Mouse (Mus musculus) heart, adult 2 months (tissue): ENCODE measurements around the gene Map7d3. TPM values are rescaled to one million over a fixed set of nuclear protein-coding genes. Genes with fewer than 3 reads are reported as not detected.

ENCODE experiments used
- DNase-seq, 2 experiments: peaks; one replicate each; pipeline ENCODE4 v3.0.0; 2021
- H3K27ac ChIP-seq: fragments of 200-600 bp; 2 replicates; pipeline ENCODE4 v1.8.1; 2022
- H3K27me3 ChIP-seq: fragments of 200-500 bp; 2 replicates; pipeline ENCODE4 v1.6.1; 2012; ENCODE audit warnings: mild to moderate bottlenecking, low read length, inconsistent platforms, mixed read lengths; ENCODE audit not compliant: control insufficient read depth, insufficient read depth
- H3K36me3 ChIP-seq: fragments of 200-500 bp; 2 replicates; pipeline ENCODE4 v1.6.1; 2012; ENCODE audit warnings: low read length, inconsistent platforms; ENCODE audit not compliant: control insufficient read depth, insufficient read depth
- H3K4me1 ChIP-seq: fragments of 200-500 bp; 2 replicates; pipeline ENCODE4 v1.6.1; 2011; ENCODE audit warnings: low read length; ENCODE audit not compliant: control insufficient read depth, insufficient read depth
- H3K4me3 ChIP-seq: fragments of 200-600 bp; 2 replicates; pipeline ENCODE4 v1.8.1; 2022
- H3K79me2 ChIP-seq: fragments of 200-500 bp; replicated peaks from 2 replicates; pipeline ENCODE4 v1.6.1; 2012; ENCODE audit warnings: mild to moderate bottlenecking, inconsistent platforms, low read length, moderate library complexity, mixed read lengths; ENCODE audit not compliant: control insufficient read depth, insufficient read depth
- H3K9ac ChIP-seq: fragments of 200-500 bp; 2 replicates; pipeline ENCODE4 v1.6.1; 2012; ENCODE audit warnings: low read depth, mild to moderate bottlenecking, control low read depth, inconsistent platforms, low read length, mixed read lengths
- CTCF ChIP-seq: fragments of 200-600 bp; IDR thresholded peaks from 2 replicates; pipeline ENCODE4 v1.8.1; 2022; ENCODE audit warnings: antibody characterized with exemption, mild to moderate bottlenecking, moderate library complexity
- EP300 ChIP-seq: fragments of 200-500 bp; IDR thresholded peaks from 2 replicates; pipeline ENCODE4 v1.6.1; 2011; ENCODE audit warnings: low read depth, low read length, control low read depth; ENCODE audit not compliant: insufficient read depth
- POLR2A ChIP-seq: fragments of 200-500 bp; IDR thresholded peaks from 2 replicates; pipeline ENCODE4 v1.6.1; 2011; ENCODE audit warnings: mild to moderate bottlenecking, low read depth, low read length, control low read depth; ENCODE audit not compliant: insufficient read depth
- WGBS: fragments of 180-500 bp; shearing (Covaris S2); methylation state at CpG from one replicate; pipeline ENCODE4 v1.1.7; 2018; 5-methylcytosine and 5-hydroxymethylcytosine counted together
- intact Hi-C: fragments of 180-260 bp; cut with DNase I; formaldehyde crosslinking; loops from one replicate; pipeline ENCODE4 v1.15.1; 2025
- long read RNA-seq: library from polyadenylated mRNA; stranded (forward); transcript quantifications from one replicate; pipeline ENCODE4 v2.0.0, GENCODE M21; 2021
- polyA plus RNA-seq: library from polyadenylated mRNA; depleted of rRNA; stranded (reverse); fragments of >200 nt; gene quantifications from 2 replicates; pipeline ENCODE4 v1.2.3, GENCODE M21; 2012; rRNA removed
- total RNA-seq, 2 experiments: library from RNA; stranded (reverse); gene quantifications; 2 replicates each; pipeline ENCODE4 v1.2.3; 2021

Gene Map7d3
- total RNA-seq (under 1 TPM; 0.31 to 0.43 TPM), polyA plus RNA-seq (0.04 and 0.12 TPM in 2 replicates)
- long read RNA-seq: 0 reads

DNA sequence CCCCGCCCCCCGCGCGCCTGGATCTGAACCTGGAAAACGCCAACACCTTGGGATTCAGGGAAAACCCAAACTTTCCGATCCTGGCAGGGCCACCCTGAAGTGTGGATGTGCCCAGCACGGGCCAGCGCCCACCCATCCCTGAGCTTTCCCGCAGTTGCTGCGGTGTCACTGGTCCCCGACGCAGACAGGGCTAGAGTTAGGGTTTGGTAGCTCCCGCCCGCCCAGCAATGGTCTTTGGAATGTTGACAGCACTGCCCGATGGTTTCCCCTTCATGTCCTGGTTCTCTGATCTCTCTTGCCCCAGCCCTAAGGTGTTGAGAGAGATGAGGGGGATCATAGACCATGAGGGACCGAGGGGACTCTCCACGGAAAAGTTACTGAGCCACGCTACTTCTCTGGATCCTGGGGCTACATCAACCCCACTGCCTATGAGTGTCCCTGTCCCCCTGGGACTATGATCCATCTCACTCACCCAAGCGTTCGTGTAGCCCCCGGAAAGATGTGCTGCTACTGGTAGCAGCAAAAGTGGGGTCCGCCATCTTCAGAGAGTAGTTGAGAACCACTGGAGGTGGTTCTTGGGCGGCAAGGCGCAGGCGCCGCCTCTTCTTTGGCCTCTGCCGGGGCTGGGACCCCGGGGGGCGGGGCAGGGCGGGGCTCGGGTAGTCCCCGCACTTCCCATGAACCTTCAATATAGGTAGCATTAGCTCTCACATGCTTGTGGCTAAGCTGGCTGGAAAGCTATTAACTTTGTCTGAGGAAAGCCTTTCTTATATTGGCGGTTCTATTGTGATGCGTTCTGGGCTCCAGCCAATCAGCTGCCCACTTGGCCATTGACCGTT lies at the start of gene Map7d3:
Gene Map7d3, minus strand, starts transcription at position 562 of the 839 bp plus-strand sequence.
- H3K4me1 ChIP-seq: no peaks in the 10 kb centered on the region
- WGBS: 21% methylated on average over 35 of the region's 35 CpGs
- H3K79me2 ChIP-seq: no peaks in the 10 kb centered on the region
- DNase-seq: peak; percentile 27 to 44
- no peaks in the 10 kb centered on the region for H3K36me3 ChIP-seq
- no peaks in the 10 kb centered on the region; the same call in 1 of the 2 replicates for H3K27me3 ChIP-seq
- TF ChIP-seq POLR2A (no peak), CTCF (no peak), EP300 (no peak)
- H3K9ac ChIP-seq: peak within 1 kb of the TSS; percentile 70
- intact Hi-C loops: no loop called here
- no peak within 1 kb of the TSS for H3K27ac ChIP-seq
- H3K4me3 ChIP-seq: peak within 1 kb of the TSS; percentile 46

DNA sequence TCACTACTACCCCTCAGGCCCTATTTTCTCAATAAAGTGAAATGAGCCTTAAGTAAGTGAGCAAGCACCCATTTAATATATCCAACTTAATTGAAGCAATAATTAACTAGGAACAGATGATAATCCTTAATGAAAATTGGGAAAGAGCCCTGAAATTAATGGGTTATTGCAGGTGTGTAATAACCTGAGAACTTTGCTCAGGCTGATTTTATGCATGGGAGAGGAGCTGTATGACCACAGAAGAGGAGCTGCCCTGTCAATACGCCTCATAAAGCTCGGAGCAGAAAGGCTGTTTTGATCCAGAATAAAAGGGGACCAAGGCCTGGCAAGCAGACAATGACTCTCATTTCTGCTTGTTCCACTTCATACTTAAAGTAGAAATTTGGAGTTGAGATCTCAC lies 47.7 kb upstream of the Map7d3 start, which contains the start of gene Adgrg4:
Gene Adgrg4, plus strand, starts transcription at position 301 of the 400 bp plus-strand sequence.
- TF ChIP-seq CTCF (no peak), EP300 (no peak), POLR2A (no peak)
- Histone ChIP-seq H3K4me1 (no peaks in the 10 kb centered on the region), H3K36me3 (no peaks in the 10 kb centered on the region), H3K4me3 (no peak within 1 kb of the TSS), H3K79me2 (no peaks in the 10 kb centered on the region), H3K27me3 (no peaks in the 10 kb centered on the region), H3K27ac (no peak within 1 kb of the TSS), H3K9ac (no peak within 1 kb of the TSS)
- WGBS: 83% methylated on average over 2 of the region's 2 CpGs
- intact Hi-C loops: no loop called here
- DNase-seq: no peak

DNA sequence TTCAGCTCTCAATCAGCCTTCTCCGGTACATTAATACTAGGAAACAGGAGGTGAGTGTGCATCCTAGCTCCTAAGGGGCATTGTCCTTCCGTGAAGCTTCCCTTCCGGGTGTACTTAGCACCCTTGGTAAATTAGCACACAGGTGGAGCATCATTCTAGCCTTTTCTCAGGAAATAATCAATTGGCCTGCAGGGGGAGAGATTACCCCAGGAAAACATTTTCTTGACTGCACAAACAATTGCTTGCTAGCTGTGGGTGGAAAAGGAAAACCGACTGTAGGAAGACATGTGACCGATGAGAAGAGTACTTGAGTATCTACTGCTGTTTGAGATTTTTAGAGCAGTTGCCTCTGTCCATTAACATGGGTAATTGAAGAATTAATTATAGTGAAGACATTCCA lies 19.1 kb upstream of the Map7d3 start:
- no peak for DNase-seq
- 38% methylated on average over 5 of the region's 5 CpGs for WGBS
- Histone ChIP-seq H3K9ac (no peak overlapping the region), H3K36me3 (no peaks in the 10 kb centered on the region), H3K4me1 (no peaks in the 10 kb centered on the region), H3K79me2 (no peaks in the 10 kb centered on the region), H3K27me3 (no peaks in the 10 kb centered on the region), H3K27ac (no peak overlapping the region), H3K4me3 (no peak overlapping the region)
- TF ChIP-seq EP300 (no peak), POLR2A (no peak), CTCF (no peak)
- intact Hi-C loops: loop anchor here (10.0 kb wide), 1 partner anchor 284 kb away; no protein-coding TSS in a partner anchor

DNA sequence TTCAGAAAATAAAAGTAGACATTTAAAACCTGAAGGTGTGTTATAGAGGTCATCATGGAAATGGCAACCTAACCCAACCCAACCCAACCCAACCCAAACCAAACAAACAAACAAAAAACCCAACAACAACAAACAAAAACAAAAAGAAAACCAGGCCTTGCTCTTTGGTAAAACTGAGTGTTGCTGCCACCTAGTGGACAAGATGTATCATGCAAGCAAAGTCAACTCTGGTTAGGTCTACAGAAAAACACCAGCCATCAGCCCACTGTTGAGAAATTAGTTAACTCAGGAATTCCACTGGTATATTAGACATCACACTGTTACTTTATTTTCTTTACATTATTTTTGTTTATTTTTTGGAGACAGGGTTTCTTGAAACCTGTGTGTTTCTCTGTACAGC lies 17.2 kb upstream of the Map7d3 start:
- Histone ChIP-seq H3K4me3 (no peak overlapping the region), H3K27ac (no peak overlapping the region), H3K4me1 (no peaks in the 10 kb centered on the region), H3K36me3 (no peaks in the 10 kb centered on the region), H3K79me2 (no peaks in the 10 kb centered on the region), H3K9ac (no peak overlapping the region), H3K27me3 (no peaks in the 10 kb centered on the region)
- intact Hi-C loops: loop anchor here (1.0 to 2.0 kb wide), 2 partner anchors 85 to 189 kb away; no protein-coding TSS in a partner anchor
- no peak for DNase-seq
- TF ChIP-seq CTCF (peak; percentile 78), EP300 (no peak), POLR2A (no peak)

DNA sequence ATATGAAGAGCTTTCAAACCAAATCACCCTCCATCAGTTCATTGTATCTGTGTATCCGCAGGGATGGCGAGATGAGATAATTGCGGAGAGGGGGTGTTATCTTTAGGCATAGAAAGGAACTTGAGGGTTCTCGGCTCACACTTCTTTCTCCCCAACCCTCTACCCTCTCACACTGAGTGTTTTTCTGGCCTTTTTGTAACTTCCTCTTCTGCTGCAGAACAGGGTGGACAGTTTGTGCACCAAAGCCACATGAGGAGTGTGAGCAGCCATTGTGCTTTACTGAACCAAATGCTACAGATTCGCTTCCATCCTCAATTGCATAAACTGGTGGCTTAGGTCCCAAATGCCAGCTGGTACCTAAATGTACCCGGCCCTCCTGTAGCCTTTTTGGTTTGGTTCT lies 13.7 kb upstream of the Map7d3 start:
- intact Hi-C loops: no loop called here
- Histone ChIP-seq H3K27me3 (no peaks in the 10 kb centered on the region), H3K4me1 (no peaks in the 10 kb centered on the region), H3K79me2 (no peaks in the 10 kb centered on the region), H3K27ac (no peak overlapping the region), H3K36me3 (no peaks in the 10 kb centered on the region), H3K4me3 (no peak overlapping the region), H3K9ac (no peak overlapping the region)
- DNase-seq: no peak
- 79% methylated on average over 6 of the region's 6 CpGs for WGBS
- TF ChIP-seq POLR2A (no peak), CTCF (no peak), EP300 (no peak)

DNA sequence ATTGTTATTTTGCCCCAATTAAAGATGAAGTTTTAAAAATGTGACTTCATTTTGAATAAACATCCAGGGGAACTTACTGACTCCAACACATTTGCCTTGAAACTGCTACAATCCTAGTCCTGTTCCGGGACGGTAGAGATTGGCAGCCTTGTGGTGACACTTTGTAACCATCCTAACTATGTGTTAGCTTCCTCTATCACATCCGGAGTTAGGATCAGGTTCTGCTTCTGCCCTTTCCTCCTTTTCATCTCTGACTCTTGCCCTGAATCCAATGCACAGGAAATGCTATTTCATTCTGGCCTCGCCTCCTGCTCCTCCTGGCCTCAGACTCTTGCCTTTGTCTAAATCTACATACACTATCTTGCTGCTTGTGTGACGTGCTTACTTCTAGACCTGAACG lies 5.4 kb upstream of the Map7d3 start:
- Histone ChIP-seq H3K4me1 (no peaks in the 10 kb centered on the region; the same call in 1 of the 2 replicates), H3K9ac (no peak overlapping the region), H3K27ac (no peak overlapping the region), H3K36me3 (no peaks in the 10 kb centered on the region), H3K27me3 (no peaks in the 10 kb centered on the region), H3K4me3 (no peak overlapping the region), H3K79me2 (no peaks in the 10 kb centered on the region)
- intact Hi-C loops: no loop called here
- no peak for DNase-seq
- 45% methylated on average over 6 of the region's 6 CpGs for WGBS
- TF ChIP-seq EP300 (no peak), CTCF (no peak), POLR2A (no peak)
